Mouse (Mus musculus): ENCODE results near the gene Sorcs1. TPM values are rescaled to one million over a fixed set of nuclear protein-coding genes. Genes with fewer than 3 reads are reported as not detected.
A peak's percentile ranks its signal among the peaks of the same experiment; 100 is the strongest.

Gene Sorcs1
- total RNA-seq (2021): under 1 TPM; 0.43 to 0.56 TPM
- long read RNA-seq, experiment 1: 0 reads
- long read RNA-seq, experiment 2: 0 reads

DNA sequence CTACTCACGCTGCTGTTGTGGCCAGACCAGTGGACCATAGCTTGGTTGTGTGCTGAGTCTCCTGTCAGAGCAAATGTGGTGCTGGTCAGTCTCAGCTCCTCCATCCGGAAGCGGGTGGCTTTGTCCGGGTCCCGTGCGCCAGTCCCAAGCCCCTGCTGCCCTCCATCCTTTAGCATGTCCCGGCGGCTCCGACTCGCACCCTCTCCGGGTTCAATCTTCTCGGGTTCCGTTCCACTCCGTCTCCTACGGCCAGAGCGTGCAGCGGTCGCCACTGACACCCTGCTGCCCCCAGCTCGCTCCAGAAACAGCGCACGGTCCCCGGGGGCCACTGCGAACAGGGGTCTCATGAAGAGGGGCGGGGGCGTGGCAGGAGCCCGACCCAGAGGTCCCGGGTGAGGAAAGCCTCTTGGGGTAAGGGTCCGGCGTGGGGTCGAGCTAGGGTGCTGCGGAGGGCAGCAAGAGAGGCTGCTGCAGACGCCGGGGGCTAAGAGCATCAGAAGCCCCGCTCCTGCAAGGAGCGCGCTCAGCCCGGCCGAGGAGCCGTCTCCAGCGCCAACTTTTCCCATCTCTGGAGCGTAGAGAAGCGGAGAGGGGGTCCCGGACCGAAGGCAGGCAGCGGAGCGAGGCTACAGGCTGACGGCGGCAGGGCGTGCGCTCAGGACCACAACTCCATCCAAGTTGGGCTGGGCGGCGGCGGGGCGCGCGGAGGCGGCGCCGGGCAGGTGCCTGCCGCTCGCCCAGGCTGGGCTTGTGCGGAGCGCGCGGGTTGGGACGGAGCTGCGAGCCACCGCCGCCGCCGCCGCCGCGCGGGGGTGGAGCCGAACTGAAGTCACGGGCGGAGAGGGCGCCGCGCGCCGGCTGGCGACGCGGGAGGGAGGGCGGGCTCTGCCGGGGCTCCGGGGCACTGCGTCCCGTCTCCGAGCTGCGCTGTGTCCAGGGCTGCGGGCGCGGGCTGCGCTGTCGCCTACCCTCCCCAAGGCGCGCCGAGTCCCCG is at the start of gene Sorcs1:
Gene Sorcs1 (minus strand): TSS at position 744 of the 994 bp plus-strand sequence.
- DNase-seq: peak; percentile 20 to 53

DNA sequence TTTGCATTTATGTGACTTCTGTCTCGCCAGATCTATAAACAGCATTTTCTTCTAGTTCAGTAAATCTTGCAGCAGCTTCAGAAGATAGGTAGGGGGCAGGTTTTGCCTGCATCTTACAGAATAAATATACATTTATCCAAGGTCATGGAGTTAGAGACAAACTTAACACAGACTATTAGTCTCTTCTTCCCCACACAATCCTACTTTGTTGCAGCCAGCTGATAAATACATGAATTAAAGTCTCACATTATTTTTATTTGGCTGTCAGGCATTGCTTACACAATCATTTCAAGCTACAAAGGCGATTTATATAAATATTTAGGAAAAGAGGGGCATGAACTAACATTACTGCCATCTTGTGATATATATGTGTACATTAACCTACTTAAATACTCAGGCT is 4.8 kb upstream of the Sorcs1 start:
- DNase-seq: no peak

DNA sequence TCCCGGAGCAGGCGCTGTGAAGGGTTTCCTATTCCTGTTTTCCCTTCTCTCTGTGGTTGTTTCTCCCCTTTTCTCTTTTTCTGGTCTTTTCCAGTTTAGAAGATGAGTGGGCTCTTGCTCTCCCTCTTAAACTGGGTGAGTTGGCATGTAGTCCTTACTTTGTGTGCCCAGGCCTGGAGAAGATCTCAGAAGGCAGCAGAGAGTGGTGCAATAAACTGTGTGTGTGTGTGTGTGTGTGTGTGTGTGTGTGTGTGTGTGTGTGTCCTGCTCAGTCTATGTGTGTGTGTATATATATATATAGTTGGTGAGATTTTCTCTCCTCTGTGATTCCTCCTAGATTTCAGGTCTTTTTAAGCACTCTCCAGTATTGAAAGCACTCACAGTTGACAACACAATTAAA is 500 bp upstream of the Sorcs1 start:
- no peak for DNase-seq

DNA sequence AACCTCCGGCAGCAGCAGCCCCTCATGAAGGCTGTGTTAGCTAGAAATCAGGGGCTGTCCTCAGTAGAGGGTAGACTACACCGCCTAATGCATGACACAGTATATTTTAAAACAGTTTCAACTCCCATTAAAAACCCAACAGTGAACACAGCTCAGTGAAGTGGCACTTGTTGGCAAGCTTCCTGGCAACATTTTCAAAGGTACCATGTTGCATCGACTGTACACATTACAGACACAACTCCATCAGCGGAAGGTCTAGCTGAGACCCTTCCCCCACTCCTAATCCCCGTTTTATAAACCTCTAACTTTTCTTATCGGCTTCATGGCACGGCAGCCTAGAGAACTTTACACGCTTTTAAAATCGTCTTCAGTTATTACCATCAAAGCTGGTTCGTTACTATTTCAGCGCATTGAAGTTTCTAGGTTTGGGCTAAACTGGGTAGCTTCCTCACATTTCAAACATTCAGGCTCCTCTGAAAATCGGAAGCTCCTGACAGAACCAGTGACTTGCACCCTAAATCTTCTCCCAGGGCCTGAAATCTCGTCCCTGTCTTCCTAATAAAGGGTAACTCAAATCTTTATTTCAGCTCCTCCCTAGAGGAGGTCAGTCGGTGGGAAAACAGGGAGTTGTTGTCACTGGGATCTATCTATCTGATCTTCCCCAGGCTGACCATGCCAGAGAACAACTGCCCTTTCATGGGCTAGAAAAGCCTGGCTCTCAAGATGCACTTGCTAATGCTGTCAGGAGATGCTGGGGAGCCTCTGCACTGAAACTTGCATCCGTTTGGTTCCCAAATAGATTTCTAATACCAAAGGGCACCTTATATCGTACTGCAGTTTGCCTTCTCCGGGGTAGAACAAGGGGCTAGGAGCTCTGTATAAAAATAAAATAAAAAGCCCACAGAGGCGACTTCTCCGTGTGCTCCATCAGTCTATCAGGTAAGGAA is 1.6 kb downstream of the Sorcs1 start:
- DNase-seq: no peak

DNA sequence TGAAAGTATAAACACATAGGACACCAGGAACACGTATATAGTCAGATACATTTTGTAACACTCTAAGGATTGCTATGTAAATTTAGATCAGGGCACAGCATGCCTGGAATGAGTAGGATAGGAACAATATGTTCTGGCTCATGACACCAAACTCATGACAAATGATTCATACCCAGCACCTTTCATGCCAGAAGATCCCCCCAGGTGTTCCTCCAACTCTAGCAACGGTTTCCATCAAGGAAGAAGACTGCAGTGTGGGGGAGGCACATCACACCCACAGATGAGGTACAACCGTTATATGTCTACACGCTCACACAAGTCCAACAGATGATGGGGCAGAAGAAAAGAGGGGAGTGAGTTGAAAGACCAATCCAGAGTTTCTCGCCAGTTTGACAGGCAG is 3.5 kb downstream of the Sorcs1 start:
- DNase-seq: no peak

DNA sequence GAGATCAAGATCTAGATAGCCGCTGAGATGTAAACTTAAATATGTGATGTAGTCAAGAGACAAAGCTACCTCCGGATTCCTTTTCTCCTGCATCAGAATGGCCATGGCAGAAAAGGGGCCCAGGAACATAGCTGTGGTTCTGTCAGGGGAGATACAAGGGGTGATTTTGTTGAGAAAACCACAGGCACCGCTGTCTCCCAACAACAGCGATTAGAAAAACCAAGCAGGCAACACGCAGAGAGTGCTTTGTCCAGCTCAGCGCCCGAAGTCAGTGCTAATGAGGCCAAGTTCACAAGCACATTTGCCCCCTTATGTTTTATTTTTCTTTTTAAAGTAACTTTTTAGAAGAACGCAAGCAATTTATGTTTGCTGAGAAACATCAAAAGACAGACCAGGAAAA is 10.9 kb downstream of the Sorcs1 start:
- no peak for DNase-seq

DNA sequence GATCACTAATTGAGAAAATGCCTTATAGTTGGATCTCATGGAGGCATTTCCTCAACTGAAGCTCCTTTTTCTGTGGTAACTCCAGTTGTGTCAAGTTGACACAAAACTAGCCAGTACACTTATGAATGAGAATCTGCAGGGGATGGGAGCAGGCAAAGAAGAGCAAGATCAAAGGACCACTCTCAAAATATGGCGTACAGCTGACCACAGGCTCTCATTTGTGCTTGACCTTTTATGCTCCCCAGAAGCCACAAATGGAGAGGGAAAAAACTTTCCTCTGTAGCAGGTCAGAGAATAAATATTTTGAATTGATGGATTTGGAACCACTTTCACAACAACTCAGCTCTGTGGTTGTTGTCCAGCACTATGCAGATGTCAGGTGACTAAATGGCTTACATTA is 14.1 kb downstream of the Sorcs1 start:
- DNase-seq: no peak

DNA sequence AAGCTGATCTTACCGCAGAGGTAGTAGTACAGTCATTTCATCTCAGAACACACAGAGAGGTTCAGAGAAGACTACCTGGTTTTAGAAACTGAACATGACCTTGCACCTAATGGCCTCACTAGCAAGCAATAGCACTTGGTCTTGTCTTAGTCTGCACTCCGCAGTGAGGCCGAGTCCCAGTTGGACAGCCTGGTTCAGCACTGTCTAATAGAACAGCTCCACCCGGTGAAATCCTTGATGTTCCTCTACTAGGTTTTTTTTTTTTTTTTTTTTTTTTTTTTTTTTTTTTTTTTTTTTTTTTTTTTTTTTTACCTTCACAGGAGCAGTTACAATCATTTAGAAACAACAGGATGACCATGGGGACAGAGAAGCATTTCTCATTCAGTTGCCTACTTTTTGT is 19.3 kb downstream of the Sorcs1 start:
- DNase-seq: no peak

DNA sequence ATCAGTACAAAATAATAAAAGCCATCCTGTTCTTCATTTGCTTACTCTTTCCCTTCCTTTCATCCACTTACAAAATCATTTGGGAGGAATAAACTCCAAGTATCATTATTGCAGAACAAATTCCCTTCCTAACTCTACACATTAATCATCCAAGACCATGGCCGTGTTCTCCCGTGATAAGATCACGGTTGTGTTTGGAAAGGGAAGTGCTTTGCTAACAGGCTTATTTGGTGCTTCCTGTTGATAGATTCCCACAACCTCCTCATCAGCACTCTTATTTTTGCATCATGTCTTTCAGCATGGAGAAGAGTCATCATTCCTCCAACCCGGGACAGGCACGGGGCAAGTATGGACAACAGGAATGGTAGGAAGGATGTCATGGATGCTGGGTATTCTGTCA is 25.7 kb downstream of the Sorcs1 start:
- no peak for DNase-seq

DNA sequence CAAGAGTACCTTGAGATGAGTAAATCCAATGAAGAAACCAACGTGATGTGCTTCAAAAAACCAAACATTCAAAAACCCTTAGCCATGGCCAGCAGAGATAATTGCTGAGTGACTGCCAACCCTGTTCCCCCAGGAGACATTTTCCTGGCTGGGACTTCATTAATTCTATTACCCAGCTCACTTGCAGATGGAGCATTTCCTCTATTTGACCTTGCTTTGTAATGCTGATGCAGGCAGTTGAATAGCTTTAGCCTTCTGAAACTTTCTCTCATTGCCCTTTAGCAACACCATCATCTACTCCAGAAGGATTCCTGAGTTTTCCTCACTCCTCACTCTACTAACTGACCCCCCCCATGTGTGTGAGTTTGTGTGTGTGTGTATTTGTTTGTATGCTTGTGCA is 34.6 kb downstream of the Sorcs1 start:
- no peak for DNase-seq

DNA sequence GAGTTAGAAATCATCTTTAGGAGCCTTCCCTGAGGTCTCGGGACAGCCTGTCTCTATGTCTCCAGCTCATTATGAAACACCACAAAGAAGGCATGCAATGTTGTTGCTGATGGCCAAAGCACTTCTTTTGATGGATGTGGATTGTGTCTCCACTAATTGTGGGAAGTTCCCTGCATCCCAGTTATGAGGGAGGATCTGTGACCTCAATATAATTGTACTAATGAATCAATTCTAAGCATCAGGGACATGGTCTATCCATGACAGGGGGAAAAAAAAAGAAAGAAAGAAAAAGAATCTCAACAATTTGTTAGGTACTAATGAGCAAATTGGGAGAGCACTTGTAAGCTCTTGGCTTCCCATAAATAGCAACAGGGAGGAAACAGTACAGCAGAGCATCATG is 36.3 kb downstream of the Sorcs1 start:
- no peak for DNase-seq

DNA sequence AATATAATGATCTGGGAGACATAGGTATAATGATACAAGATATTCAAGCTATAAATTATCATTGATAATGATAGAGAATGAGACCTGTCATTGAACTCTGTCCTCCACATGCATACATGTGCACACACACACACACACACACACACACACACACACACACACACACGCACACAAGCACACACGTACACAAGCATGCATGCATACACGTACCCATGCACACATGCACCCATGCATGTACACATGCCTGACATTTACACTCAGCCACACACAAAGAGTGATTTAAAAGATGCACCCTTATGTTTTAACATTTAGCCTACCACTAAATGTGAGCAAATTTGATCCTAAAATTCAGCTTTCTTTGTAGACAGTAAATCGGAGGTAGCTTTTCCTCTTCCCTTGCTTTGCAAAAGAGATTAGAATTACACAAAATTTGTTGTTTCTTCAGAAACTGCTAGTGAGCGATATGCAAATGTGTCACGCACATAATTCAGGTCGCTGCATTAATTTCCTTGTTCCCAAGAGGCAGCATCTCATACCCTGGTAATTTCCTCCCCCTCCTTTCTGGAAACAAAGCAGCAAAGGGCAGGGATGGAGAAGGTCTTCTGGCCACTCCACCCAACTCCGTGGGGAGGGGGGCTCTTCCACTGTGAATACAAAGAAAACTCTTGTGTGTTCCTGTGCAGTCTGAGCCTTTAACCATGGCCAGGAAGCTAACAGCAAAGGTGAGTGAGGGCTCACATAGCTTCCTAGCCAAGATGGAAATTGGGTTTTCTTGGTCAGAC is 38.0 kb downstream of the Sorcs1 start:
- no peak for DNase-seq

DNA sequence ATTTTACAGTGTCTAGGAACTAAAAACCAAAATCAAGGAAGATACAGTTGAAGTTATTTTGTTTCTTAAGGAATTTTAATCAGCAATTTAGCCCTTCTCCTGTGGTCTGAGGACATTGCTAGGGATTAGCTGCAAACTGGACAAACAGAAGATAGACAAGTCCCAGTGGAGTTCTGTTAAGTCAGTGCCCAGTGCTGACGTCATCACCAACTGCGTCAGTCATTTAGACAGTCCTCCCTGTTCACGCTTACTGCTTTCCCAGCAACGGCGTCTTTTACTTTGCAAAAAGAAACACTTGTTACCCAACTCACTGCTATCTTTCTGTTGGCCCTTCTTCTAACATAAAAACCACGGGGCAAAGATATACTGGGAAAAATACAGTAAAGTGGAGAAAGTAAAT is 40.3 kb downstream of the Sorcs1 start:
- no peak for DNase-seq

DNA sequence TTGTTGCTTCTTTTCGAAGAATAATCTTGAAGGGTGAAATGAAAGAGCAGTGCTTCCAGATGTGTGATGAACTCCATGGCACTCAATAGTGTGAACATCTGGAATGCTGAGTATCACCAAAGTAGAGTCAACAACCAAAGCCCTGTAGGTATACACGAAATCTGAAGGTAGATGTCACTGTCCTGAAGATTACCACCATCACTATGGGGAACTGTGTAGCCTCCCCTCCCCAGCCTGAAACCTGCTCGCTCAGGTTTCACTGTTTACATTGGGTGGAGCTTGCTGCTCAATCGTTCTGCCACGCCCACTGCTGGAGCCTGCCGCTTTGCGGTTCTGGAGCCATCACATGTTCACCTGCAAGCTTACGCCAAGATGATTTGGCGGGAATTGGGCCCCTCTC is 64.4 kb downstream of the Sorcs1 start:
- DNase-seq: no peak

DNA sequence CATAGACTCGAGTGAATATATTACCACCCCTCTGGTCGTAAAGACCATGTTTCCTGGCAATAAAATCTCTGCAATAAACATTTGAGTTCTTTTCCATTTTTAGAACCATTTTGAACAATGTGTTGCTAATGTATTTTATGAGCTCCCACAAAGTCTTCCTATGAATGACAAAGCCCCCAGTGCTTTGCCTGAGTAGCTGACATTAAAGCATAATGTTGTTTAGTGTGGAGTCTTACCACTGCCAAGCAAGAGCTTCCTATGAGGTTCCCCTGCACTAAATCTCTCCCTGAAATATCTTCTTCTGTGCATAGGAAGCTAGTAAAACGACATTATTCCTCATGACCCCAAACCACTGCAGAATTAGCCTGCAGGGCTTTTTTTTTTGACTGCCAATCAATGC is 66.8 kb downstream of the Sorcs1 start:
- DNase-seq: no peak

DNA sequence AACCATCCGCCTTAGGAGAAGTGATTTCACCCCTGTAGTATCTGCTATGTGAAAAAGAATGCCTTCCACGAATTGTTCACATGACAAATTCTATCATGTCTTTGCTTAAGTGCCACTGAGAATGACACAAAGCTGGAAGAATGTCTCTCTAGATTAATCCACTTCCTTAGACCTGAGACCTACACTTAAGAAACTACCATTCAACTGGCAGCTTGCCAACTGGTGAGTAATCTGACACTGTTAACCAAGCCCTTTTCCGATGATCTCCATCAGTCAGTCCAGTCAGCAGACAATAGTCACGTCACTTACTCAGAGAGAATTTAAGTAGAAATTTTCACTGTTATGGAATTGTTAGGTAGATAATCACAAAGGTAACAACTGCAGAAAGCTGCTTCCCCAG is 74.6 kb downstream of the Sorcs1 start:
- DNase-seq: peak; percentile 0 to 1

DNA sequence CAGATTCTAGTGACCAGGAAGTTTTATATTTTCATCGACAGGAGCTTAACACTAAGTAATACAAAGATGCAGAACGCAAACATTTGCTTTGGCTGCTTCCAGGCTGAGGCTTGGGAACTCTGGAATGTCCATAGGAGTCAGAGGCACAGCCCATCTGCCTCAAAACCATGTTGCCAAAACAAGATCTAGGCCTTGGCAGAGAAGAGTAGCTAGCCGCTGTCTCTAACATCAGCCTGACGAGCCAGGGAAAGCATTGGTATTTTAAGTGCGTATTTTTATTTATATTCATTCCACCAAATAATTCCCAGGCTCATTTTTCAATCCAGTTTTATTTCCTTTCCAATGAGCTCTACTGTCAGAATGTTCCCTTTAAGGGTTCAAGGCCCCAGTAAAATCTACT is 75.1 kb downstream of the Sorcs1 start:
- no peak for DNase-seq

DNA sequence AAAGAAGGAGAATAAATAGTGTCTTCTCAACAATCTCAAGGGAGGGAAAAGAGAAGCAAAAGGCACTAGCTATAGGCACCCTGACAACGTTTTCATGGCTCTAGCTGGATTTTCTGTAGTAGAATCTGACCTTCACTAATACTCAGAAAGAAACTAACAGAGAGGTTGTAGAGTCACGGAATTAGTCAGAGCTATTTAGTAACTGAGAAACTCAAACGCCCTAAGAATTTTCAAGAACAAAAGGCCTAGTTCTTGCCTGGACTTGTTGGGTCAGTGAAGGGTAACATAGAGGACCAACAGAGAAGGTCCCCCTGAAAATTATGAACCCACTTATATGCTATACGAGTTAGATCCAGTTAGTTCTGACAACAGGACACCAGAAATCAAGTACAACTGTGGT is 81.1 kb downstream of the Sorcs1 start:
- DNase-seq: no peak

DNA sequence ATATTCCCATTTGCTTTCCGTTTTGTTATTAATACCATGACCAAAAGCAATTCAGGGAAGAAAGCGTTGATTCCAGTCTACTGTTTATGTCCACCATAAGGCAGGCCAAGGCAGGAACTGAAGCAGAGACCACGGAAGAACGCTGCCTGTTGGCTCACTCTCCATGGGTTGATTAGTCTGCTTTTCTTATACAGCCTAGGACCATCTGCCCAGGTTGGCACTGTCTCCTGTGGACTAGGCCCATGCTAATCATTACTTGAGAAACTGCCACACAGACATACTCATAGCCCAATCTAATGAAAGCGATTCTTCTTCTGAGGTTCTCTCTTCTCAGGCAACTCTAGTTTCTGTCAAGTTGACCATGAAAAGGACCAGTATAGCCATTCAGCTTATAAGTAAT is 92.3 kb downstream of the Sorcs1 start:
- no peak for DNase-seq

DNA sequence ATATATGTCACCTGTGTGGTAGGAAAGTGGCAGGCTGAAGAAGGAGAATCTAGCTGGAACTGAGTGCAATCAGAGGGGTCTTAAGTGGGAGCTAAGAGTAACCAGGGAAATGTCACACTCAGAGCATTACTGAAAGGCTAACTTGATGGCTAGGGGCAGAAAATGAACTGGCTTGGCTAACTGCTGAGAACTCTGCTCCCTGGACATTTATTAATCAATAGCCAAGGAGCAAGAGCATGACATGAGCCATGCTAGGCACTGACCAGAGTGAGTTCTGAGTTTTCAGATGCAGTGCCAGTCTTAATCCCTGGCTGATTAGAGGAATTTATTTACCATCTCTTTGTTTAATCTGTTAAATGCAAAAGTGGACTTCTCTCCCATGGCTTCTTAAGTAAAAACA is 95.5 kb downstream of the Sorcs1 start:
- DNase-seq: no peak

DNA sequence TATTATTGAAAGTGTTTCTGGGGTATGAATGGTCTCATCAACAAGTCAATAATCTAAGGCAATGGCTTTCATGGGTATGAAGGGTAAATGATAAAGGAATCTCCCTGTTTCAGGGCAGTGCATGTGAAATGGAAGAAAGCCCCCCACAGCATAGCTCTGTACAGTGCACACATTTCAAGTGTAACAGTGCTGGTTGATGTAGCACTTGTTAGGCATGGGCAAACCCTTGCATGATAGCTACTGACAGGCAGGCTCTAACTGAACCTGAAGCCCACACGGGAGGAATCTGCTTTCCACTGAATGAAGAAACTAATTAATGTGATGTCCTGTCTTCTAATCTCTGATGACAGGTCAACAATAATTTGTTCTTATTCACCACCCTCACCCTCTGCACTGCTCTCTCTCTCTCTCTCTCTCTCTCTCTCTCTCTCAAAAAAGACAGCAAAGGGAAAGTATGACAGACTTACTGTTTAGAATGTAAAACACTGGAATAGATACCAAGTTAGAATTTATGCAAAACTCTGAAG is 108.7 kb downstream of the Sorcs1 start:
- no peak for DNase-seq

DNA sequence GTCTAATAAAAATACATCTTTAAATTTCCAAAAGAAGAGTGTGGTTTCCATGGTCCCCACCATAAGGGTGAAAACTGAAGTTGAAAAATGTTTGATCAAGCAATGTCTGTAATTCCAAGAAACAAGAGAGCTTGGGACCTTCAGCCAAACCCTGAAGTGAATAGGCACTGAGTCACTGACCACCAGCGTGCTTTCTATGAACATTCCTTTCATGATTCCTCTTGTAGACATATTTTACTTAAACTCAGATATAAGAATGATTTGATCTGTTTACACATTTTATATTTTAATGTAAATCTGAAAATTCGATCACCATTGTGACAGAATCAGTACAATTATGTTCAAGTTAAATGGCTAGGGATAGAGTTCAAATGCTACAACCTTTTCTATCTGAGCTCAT is 112.1 kb downstream of the Sorcs1 start:
- no peak for DNase-seq
